Mouse (Mus musculus): ENCODE measurements around the gene Cep44.

Cep44 gene

DNA sequence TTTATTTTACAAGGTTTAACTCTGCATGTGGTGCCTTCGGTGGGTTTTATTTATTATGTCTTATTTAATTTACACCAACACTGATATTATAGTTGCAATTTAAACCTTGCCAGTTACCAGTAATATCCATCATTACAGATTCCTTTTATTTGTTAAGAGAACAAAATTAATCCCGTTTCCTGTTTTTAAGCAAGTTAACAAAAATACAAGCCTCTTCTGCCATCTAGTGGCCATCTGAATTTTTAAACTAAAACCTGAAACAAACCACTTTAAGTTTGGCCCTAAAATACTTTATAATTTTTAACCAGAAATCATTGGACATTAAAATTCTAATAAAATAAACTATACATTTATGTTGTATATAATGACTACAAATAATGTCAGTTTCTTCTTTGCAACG, 64.8 kb downstream of the Cep44 start:
- in situ Hi-C loops (cut with MseI, MboI): loop anchor here (5.0 to 10.0 kb wide), 2 partner anchors 421 to 424 kb away; no protein-coding TSS in a partner anchor

Measured in mouse trophoblast stem cell (cell line).